Mouse (Mus musculus): Measurements from ENCODE around the gene Coil.

GRCm38 (mm10) chr11:88966881-88967361 lies 3.1 kb upstream of the Coil start, which contains the start of gene Elobl:
- TF ChIP-seq JUND (conservative IDR thresholded peaks at IDR 0.05; ENCODE audit: low read depth, low read length) (no peak), POLR2A (IDR thresholded peaks at IDR 0.05; ENCODE audit: low read depth, low read length) (no peak), MXI1 (IDR thresholded peaks at IDR 0.05; ENCODE audit: low read depth, low read length) (no peak), NRF1 (IDR thresholded peaks at IDR 0.05; ENCODE audit: low read depth, low read length) (no peak), CTCF (conservative IDR thresholded peaks at IDR 0.05 in 1 of 2, IDR thresholded peaks at IDR 0.05 in 1 of 2; ENCODE audit: low read depth in 2 of 2, low read length in 2 of 2) (no peak)
